Mouse (Mus musculus): Measurements from ENCODE around the gene Taar7b. TPM values are rescaled to one million over a fixed set of nuclear protein-coding genes. Genes with fewer than 3 reads are reported as not detected.

Taar7b gene
- polyA plus RNA-seq, 1 experiment from 2014 or later: not detected

DNA sequence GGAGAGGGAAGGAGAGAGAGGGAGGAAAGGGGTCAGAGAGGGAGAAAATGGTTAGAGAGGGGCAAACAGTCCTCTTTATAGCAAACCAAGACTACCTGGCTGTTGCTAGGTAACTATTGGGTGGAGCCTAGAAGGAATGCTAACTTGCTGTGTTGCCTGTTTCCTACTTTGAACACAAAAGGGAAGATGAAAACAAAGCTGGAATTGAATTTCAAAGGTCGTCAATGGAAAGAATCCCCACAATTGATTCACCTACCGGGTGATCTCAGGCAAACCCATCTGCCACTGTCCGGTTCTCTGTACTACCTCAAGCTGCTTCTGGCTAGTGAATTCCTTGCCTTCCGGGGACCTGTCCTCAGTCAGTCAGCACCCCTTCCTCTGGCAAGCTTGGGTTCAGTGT is 21.8 kb upstream of the Taar7b start:
- no peaks in the 10 kb centered on the region for H3K36me3 ChIP-seq (ENCODE audit: control insufficient read depth, insufficient read depth, low read length)
- no peaks in the 10 kb centered on the region for H3K9me3 ChIP-seq (ENCODE audit: control insufficient read depth, low read depth, low read length)
- H3K9ac ChIP-seq (replicated peaks; ENCODE audit: low read depth, low read length): no peak overlapping the region
- no peak overlapping the region for H3K4me2 ChIP-seq (replicated peaks; ENCODE audit: low read depth, low read length)
- 56% methylated on average over 4 of the region's 4 CpGs for WGBS
- H3K27ac ChIP-seq (ENCODE audit: low read length): no peak overlapping the region
- no peaks in the 10 kb centered on the region for H3K4me1 ChIP-seq (ENCODE audit: control insufficient read depth, insufficient read depth, low read length)
- H3K27me3 ChIP-seq (ENCODE audit: control insufficient read depth, insufficient read depth, low read length): no peaks in the 10 kb centered on the region
- ATAC-seq (ENCODE audit: insufficient number of reproducible peaks, insufficient read depth, low FRiP score, low read depth): no peak
- no peak overlapping the region for H3K4me3 ChIP-seq (ENCODE audit: low read depth, low read length)

GRCm38 (mm10) chr10:23978901-23979705 is 20.6 kb upstream of the Taar7b start:
- WGBS: 44% methylated on average over 16 of the region's 16 CpGs
- H3K4me2 ChIP-seq (replicated peaks; ENCODE audit: low read depth, low read length): no peak overlapping the region
- no peaks in the 10 kb centered on the region for H3K27me3 ChIP-seq (ENCODE audit: control insufficient read depth, insufficient read depth, low read length)
- H3K4me1 ChIP-seq (ENCODE audit: control insufficient read depth, insufficient read depth, low read length): no peaks in the 10 kb centered on the region
- H3K9ac ChIP-seq (replicated peaks; ENCODE audit: low read depth, low read length): no peak overlapping the region
- no peaks in the 10 kb centered on the region for H3K9me3 ChIP-seq (ENCODE audit: control insufficient read depth, low read depth, low read length)
- no peaks in the 10 kb centered on the region for H3K36me3 ChIP-seq (ENCODE audit: control insufficient read depth, insufficient read depth, low read length)
- H3K4me3 ChIP-seq (ENCODE audit: low read depth, low read length): no peak overlapping the region
- ATAC-seq (ENCODE audit: insufficient number of reproducible peaks, insufficient read depth, low FRiP score, low read depth): peak; percentile 56; the same call in 1 of the 2 replicates
- no peak overlapping the region for H3K27ac ChIP-seq (ENCODE audit: low read length)

- Histone ChIP-seq H3K4me2 (replicated peaks; ENCODE audit: low read depth, low read length) (no peak within 1 kb of the TSS), H3K27me3 (ENCODE audit: control insufficient read depth, insufficient read depth, low read length) (no peaks in the 10 kb centered on the region), H3K27ac (ENCODE audit: low read length) (no peak within 1 kb of the TSS), H3K4me1 (ENCODE audit: control insufficient read depth, insufficient read depth, low read length) (no peaks in the 10 kb centered on the region), H3K9me3 (ENCODE audit: control insufficient read depth, low read depth, low read length) (no peaks in the 10 kb centered on the region), H3K9ac (replicated peaks; ENCODE audit: low read depth, low read length) (no peak within 1 kb of the TSS), H3K4me3 (ENCODE audit: low read depth, low read length) (no peak within 1 kb of the TSS), H3K36me3 (ENCODE audit: control insufficient read depth, insufficient read depth, low read length) (no peaks in the 10 kb centered on the region)
- WGBS: 71% methylated on average over 8 of the region's 8 CpGs
- ATAC-seq (ENCODE audit: insufficient number of reproducible peaks, insufficient read depth, low FRiP score, low read depth): no peak
Measured at GRCm38 (mm10) chr10:23985546-23985945, 14.2 kb upstream of the Taar7b start, which contains the start of gene Taar6. Gene Taar6 (minus strand): TSS chr10:23985646.

DNA sequence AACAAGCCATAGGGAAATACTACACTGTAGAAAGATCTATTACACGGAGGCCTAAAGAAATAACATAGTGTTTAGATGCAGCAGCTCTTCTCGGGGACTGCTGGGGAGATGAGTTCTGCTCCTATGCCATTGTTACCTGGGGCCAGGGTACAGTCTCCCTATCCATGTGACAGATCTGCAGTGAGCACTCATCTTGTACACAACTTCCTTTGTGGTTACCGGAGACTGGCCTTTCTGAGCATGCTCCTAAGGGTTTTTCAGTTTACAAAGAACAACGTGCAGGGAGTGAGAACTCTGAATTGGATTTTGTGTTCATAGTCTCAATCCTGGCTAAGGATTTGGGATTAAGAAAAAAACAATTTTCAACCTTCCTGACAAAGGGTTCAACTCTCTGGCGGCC is 13.3 kb upstream of the Taar7b start:
- Histone ChIP-seq H3K9ac (replicated peaks; ENCODE audit: low read depth, low read length) (no peak overlapping the region), H3K27me3 (ENCODE audit: control insufficient read depth, insufficient read depth, low read length) (no peaks in the 10 kb centered on the region), H3K36me3 (ENCODE audit: control insufficient read depth, insufficient read depth, low read length) (no peaks in the 10 kb centered on the region), H3K27ac (ENCODE audit: low read length) (no peak overlapping the region), H3K4me2 (replicated peaks; ENCODE audit: low read depth, low read length) (no peak overlapping the region), H3K4me1 (ENCODE audit: control insufficient read depth, insufficient read depth, low read length) (no peaks in the 10 kb centered on the region), H3K4me3 (ENCODE audit: low read depth, low read length) (no peak overlapping the region), H3K9me3 (ENCODE audit: control insufficient read depth, low read depth, low read length) (no peaks in the 10 kb centered on the region)
- 78% methylated on average over 5 of the region's 5 CpGs for WGBS
- ATAC-seq (ENCODE audit: insufficient number of reproducible peaks, insufficient read depth, low FRiP score, low read depth): no peak

DNA sequence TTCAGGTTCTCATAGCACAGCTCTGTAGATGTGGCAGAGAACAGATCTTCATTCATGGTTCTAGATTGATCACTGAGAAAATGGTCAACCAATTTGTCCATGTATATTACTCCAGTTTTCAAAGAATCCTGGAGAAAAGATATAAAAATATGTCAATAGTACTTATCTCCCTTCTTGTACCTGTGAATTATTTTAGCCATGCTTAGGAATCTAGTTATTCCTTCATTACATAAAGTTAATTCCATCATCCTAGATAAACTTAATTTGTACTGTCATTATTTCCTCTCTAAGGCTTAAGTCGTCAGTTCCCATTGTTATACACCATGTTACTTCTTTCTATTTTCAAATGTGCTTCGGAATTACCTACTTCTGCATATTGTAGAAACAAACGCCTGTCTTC is 6.4 kb upstream of the Taar7b start, which contains the start of gene Taar7a:
Gene Taar7a (minus strand): TSS at position 101 of the 400 bp plus-strand sequence.
- Histone ChIP-seq H3K27ac (ENCODE audit: low read length) (no peak within 1 kb of the TSS), H3K27me3 (ENCODE audit: control insufficient read depth, insufficient read depth, low read length) (no peaks in the 10 kb centered on the region), H3K36me3 (ENCODE audit: control insufficient read depth, insufficient read depth, low read length) (no peaks in the 10 kb centered on the region), H3K4me1 (ENCODE audit: control insufficient read depth, insufficient read depth, low read length) (no peaks in the 10 kb centered on the region), H3K9me3 (ENCODE audit: control insufficient read depth, low read depth, low read length) (no peaks in the 10 kb centered on the region), H3K9ac (replicated peaks; ENCODE audit: low read depth, low read length) (no peak within 1 kb of the TSS), H3K4me2 (replicated peaks; ENCODE audit: low read depth, low read length) (no peak within 1 kb of the TSS), H3K4me3 (ENCODE audit: low read depth, low read length) (no peak within 1 kb of the TSS)
- ATAC-seq (ENCODE audit: insufficient number of reproducible peaks, insufficient read depth, low FRiP score, low read depth): no peak
- WGBS: 87% methylated on average over 3 of the region's 3 CpGs

DNA sequence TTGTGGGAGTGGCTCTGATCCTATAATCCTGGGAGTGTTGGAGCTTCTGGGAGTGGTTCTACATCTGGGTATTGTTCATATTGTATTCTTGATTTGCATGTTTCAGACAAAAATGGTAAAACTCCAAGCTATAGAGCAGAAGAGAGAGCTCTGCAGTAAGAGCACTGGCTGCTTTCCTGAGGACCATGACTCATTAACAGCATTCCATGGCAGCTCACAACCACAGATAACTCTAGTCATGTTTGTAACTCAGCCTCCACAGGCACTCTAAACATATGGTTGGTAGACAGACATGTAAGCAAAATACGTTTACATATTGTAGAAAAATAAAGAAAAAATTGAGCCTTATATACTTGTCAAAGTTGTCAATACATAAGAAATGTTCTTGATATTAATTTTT is 6.7 kb downstream of the Taar7b start:
- 62% methylated on average over 1 of the region's 1 CpGs for WGBS
- H3K4me1 ChIP-seq (ENCODE audit: control insufficient read depth, insufficient read depth, low read length): no peaks in the 10 kb centered on the region
- H3K4me2 ChIP-seq (replicated peaks; ENCODE audit: low read depth, low read length): no peak overlapping the region
- H3K9ac ChIP-seq (replicated peaks; ENCODE audit: low read depth, low read length): no peak overlapping the region
- H3K36me3 ChIP-seq (ENCODE audit: control insufficient read depth, insufficient read depth, low read length): no peaks in the 10 kb centered on the region
- ATAC-seq (ENCODE audit: insufficient number of reproducible peaks, insufficient read depth, low FRiP score, low read depth): no peak
- H3K4me3 ChIP-seq (ENCODE audit: low read depth, low read length): no peak overlapping the region
- no peaks in the 10 kb centered on the region for H3K27me3 ChIP-seq (ENCODE audit: control insufficient read depth, insufficient read depth, low read length)
- H3K9me3 ChIP-seq (ENCODE audit: control insufficient read depth, low read depth, low read length): no peaks in the 10 kb centered on the region
- no peak overlapping the region for H3K27ac ChIP-seq (ENCODE audit: low read length)

GRCm38 (mm10) chr10:24007034-24007433 is 7.3 kb downstream of the Taar7b start:
- Histone ChIP-seq H3K9me3 (ENCODE audit: control insufficient read depth, low read depth, low read length) (no peaks in the 10 kb centered on the region), H3K27ac (ENCODE audit: low read length) (no peak overlapping the region), H3K27me3 (ENCODE audit: control insufficient read depth, insufficient read depth, low read length) (no peaks in the 10 kb centered on the region), H3K9ac (replicated peaks; ENCODE audit: low read depth, low read length) (no peak overlapping the region), H3K4me3 (ENCODE audit: low read depth, low read length) (no peak overlapping the region), H3K36me3 (ENCODE audit: control insufficient read depth, insufficient read depth, low read length) (no peaks in the 10 kb centered on the region), H3K4me1 (ENCODE audit: control insufficient read depth, insufficient read depth, low read length) (no peaks in the 10 kb centered on the region), H3K4me2 (replicated peaks; ENCODE audit: low read depth, low read length) (no peak overlapping the region)
- WGBS: 24% methylated on average over 2 of the region's 2 CpGs
- ATAC-seq (ENCODE audit: insufficient number of reproducible peaks, insufficient read depth, low FRiP score, low read depth): no peak

- Histone ChIP-seq H3K9me3 (ENCODE audit: control insufficient read depth, low read depth, low read length) (no peaks in the 10 kb centered on the region), H3K4me2 (replicated peaks; ENCODE audit: low read depth, low read length) (no peak overlapping the region), H3K9ac (replicated peaks; ENCODE audit: low read depth, low read length) (no peak overlapping the region), H3K4me1 (ENCODE audit: control insufficient read depth, insufficient read depth, low read length) (no peaks in the 10 kb centered on the region), H3K27me3 (ENCODE audit: control insufficient read depth, insufficient read depth, low read length) (no peaks in the 10 kb centered on the region), H3K36me3 (ENCODE audit: control insufficient read depth, insufficient read depth, low read length) (no peaks in the 10 kb centered on the region), H3K27ac (ENCODE audit: low read length) (no peak overlapping the region), H3K4me3 (ENCODE audit: low read depth, low read length) (no peak overlapping the region)
- 84% methylated on average over 1 of the region's 1 CpGs for WGBS
- no peak for ATAC-seq (ENCODE audit: insufficient number of reproducible peaks, insufficient read depth, low FRiP score, low read depth)
Measured at GRCm38 (mm10) chr10:24008143-24008542, 8.4 kb downstream of the Taar7b start.

GRCm38 (mm10) chr10:24026922-24027321 is 27.2 kb downstream of the Taar7b start, which contains the start of gene Taar7d:
Gene Taar7d (plus strand): TSS chr10:24027222.
- H3K27ac ChIP-seq (ENCODE audit: low read length): no peak within 1 kb of the TSS

More at GRCm38 (mm10) chr10:24026922-24027321, 27.2 kb downstream of the Taar7b start, which contains the start of gene Taar7d:
- H3K4me2 ChIP-seq (replicated peaks; ENCODE audit: low read depth, low read length): no peak within 1 kb of the TSS
- H3K9ac ChIP-seq (replicated peaks; ENCODE audit: low read depth, low read length): no peak within 1 kb of the TSS
- no peaks in the 10 kb centered on the region for H3K9me3 ChIP-seq (ENCODE audit: control insufficient read depth, low read depth, low read length)
- no peaks in the 10 kb centered on the region for H3K4me1 ChIP-seq (ENCODE audit: control insufficient read depth, insufficient read depth, low read length)
- no peaks in the 10 kb centered on the region for H3K27me3 ChIP-seq (ENCODE audit: control insufficient read depth, insufficient read depth, low read length)
- no peak within 1 kb of the TSS for H3K4me3 ChIP-seq (ENCODE audit: low read depth, low read length)
- ATAC-seq (ENCODE audit: insufficient number of reproducible peaks, insufficient read depth, low FRiP score, low read depth): no peak
- H3K36me3 ChIP-seq (ENCODE audit: control insufficient read depth, insufficient read depth, low read length): no peaks in the 10 kb centered on the region
